Mouse (Mus musculus): Measurements from ENCODE around the gene Steap4. TPM values are rescaled to one million over a fixed set of nuclear protein-coding genes. Genes with fewer than 3 reads are reported as not detected.
"Not testable (repeated sequence)": the region's sequence is repeated elsewhere in the genome, so short reads cannot be mapped to it uniquely, and the experiment has no call there.

Steap4 gene
- polyA plus RNA-seq, 1 experiment from 2014 or later, result 0.31 TPM

DNA sequence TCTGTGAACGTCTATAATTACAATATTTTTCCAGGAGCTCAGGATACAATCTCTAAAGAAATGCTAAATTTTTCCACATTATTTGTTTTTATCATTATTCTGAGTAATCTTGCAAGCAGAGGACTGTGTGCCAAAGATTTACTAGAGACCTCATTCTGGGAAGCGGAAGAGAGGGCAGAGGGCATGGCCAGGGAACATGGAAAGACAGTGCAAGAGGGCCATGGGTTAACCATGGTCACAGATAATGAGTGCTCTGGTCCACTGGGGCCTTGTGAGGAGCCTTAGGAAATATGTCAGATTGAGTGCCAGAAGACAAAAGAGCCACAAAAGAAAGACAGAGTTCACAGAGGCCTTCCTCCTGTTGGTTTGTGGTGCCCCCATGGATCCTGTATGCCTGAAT, 12.0 kb downstream of the Steap4 start:
- 82% methylated on average over 2 of the region's 2 CpGs for WGBS
- Histone ChIP-seq H3K4me3 (ENCODE audit: low read depth, low read length) (no peak overlapping the region), H3K9me3 (ENCODE audit: control insufficient read depth, low read length) (no peaks in the 10 kb centered on the region), H3K9ac (ENCODE audit: low read length) (no peak overlapping the region), H3K27me3 (ENCODE audit: control insufficient read depth, insufficient read depth, low read length) (no peaks in the 10 kb centered on the region), H3K36me3 (ENCODE audit: control insufficient read depth, insufficient read depth, low read length) (no peaks in the 10 kb centered on the region), H3K4me1 (ENCODE audit: control insufficient read depth, insufficient read depth, low read length) (no peaks in the 10 kb centered on the region), H3K27ac (ENCODE audit: low read depth, low read length) (no peak overlapping the region), H3K4me2 (ENCODE audit: low read depth) (no peak overlapping the region)
- DNase-seq (ENCODE audit: low spot score) (no peak), ATAC-seq (ENCODE audit: insufficient read depth, low FRiP score, low TSS enrichment) (no peak)

DNA sequence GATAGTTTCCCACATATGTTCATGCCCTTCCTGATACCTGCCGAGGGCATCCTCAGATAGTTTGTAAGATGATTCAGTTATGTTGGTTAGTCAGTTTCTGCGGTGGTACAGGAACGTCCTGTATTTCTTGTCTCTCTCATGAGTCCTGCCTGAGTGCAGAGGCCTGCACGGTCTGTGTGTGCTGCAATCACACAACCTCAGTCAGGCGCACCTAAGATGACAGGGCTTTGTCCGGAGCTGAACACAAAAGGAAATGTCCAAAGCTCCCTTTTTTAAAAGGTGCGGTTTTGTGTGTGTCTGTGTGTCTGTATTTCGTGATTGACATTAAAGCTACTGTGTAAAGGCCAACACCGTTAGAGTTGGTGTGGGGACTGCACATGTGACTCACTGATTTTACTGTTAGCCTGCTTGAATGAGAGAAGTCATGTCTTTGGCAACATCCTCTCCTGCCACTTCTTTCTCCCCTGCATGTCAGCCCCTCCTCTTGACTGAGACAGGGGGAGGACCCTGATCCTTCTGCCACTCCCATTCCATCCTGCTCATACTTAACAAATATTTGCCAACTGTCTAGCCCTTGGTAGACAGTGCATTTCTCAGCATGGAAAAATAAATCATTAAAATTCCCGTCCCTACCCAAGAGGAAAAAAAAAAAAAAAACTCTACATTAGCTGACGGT, 14.4 kb downstream of the Steap4 start:
- Histone ChIP-seq H3K4me1 (ENCODE audit: control insufficient read depth, insufficient read depth, low read length) (no peaks in the 10 kb centered on the region), H3K9me3 (ENCODE audit: control insufficient read depth, low read length) (no peaks in the 10 kb centered on the region), H3K4me3 (ENCODE audit: low read depth, low read length) (no peak overlapping the region), H3K27me3 (ENCODE audit: control insufficient read depth, insufficient read depth, low read length) (no peaks in the 10 kb centered on the region), H3K9ac (ENCODE audit: low read length) (no peak overlapping the region), H3K4me2 (ENCODE audit: low read depth) (no peak overlapping the region), H3K36me3 (ENCODE audit: control insufficient read depth, insufficient read depth, low read length) (no peaks in the 10 kb centered on the region), H3K27ac (ENCODE audit: low read depth, low read length) (no peak overlapping the region)
- no peak for ATAC-seq (ENCODE audit: insufficient read depth, low FRiP score, low TSS enrichment)
- 88% methylated on average over 11 of the region's 11 CpGs for WGBS
- no peak for DNase-seq (ENCODE audit: low spot score)

DNA sequence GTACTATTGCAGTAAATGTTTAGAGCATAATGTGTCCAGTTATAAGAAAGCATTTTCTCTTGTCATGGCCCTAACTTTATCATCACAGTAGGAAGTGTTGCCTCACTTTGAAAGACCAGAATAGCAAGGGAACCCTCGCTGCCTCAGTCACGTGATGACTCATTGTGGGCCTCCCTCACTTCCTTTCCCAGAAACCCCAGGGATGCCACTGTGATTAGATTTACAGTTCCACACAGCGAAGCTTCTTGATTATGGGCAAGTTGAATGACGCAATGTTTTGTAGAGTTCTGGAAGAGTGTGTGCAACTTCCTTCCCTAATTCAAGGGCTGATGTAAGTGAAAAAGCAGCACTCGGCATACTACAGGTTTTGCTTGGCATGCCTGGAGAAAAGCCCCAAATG, 20.3 kb downstream of the Steap4 start:
- Histone ChIP-seq H3K36me3 (ENCODE audit: control insufficient read depth, insufficient read depth, low read length) (no peaks in the 10 kb centered on the region), H3K9ac (ENCODE audit: low read length) (no peak overlapping the region), H3K4me2 (ENCODE audit: low read depth) (no peak overlapping the region), H3K4me1 (ENCODE audit: control insufficient read depth, insufficient read depth, low read length) (no peaks in the 10 kb centered on the region), H3K27ac (ENCODE audit: low read depth, low read length) (no peak overlapping the region), H3K27me3 (ENCODE audit: control insufficient read depth, insufficient read depth, low read length) (no peaks in the 10 kb centered on the region), H3K9me3 (ENCODE audit: control insufficient read depth, low read length) (no peaks in the 10 kb centered on the region), H3K4me3 (ENCODE audit: low read depth, low read length) (no peak overlapping the region)
- DNase-seq (ENCODE audit: low spot score), result no peak
- WGBS, result 76% methylated on average over 5 of the region's 5 CpGs
- ATAC-seq (ENCODE audit: insufficient read depth, low FRiP score, low TSS enrichment), result no peak

DNA sequence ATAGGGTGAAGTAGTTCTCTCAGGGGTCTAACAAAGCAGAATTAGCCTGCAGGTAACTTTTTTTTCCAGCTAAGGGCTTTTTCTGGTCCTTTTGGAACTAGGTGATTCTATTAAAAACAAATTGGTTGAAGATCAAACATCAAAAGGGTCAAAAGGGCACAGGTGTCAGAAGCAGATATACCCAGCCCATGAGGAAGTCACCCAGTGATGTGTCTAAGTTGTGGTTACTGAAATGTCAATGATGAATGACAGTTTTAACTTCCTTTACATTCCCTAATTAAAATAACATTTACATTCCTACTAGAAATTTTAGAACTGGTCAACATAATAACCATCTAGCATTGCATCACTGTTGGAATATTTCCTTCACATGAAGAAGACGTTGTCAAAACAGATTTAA, 27.7 kb downstream of the Steap4 start:
- Histone ChIP-seq H3K4me3 (ENCODE audit: low read depth, low read length) (no peak overlapping the region), H3K36me3 (ENCODE audit: control insufficient read depth, insufficient read depth, low read length) (no peaks in the 10 kb centered on the region), H3K9me3 (ENCODE audit: control insufficient read depth, low read length) (no peaks in the 10 kb centered on the region), H3K27ac (ENCODE audit: low read depth, low read length) (no peak overlapping the region), H3K9ac (ENCODE audit: low read length) (no peak overlapping the region), H3K27me3 (ENCODE audit: control insufficient read depth, insufficient read depth, low read length) (no peaks in the 10 kb centered on the region), H3K4me2 (ENCODE audit: low read depth) (no peak overlapping the region), H3K4me1 (ENCODE audit: control insufficient read depth, insufficient read depth, low read length) (no peaks in the 10 kb centered on the region)
- WGBS, result 90% methylated on average over 1 of the region's 1 CpGs
- DNase-seq (ENCODE audit: low spot score), result no peak
- ATAC-seq (ENCODE audit: insufficient read depth, low FRiP score, low TSS enrichment), result no peak

DNA sequence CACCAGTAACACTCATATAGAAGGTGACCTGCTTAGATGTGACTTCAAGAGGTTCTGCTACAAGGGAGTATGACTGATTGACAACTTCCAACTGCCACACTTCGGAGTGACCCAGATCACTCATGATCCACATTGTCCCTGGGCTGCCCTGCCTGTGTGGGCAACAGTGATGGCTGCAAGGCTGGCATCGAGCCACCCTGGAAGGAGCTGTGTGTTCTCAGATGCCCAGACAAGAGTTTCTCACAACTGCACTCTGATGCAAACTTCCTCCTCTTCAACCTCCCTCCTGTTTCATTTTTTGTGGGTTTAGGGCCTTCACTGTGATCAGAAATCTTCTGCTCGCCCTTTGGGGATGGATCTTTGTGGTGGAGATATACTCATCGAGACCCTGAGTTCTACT, 28.2 kb downstream of the Steap4 start:
- no peaks in the 10 kb centered on the region for H3K9me3 ChIP-seq (ENCODE audit: control insufficient read depth, low read length)
- no peak for ATAC-seq (ENCODE audit: insufficient read depth, low FRiP score, low TSS enrichment)
- 92% methylated on average over 4 of the region's 4 CpGs for WGBS
- H3K36me3 ChIP-seq (ENCODE audit: control insufficient read depth, insufficient read depth, low read length), result no peaks in the 10 kb centered on the region
- no peak overlapping the region for H3K4me3 ChIP-seq (ENCODE audit: low read depth, low read length)
- no peak overlapping the region for H3K27ac ChIP-seq (ENCODE audit: low read depth, low read length)
- no peaks in the 10 kb centered on the region for H3K27me3 ChIP-seq (ENCODE audit: control insufficient read depth, insufficient read depth, low read length)
- H3K4me2 ChIP-seq (ENCODE audit: low read depth), result no peak overlapping the region
- no peaks in the 10 kb centered on the region for H3K4me1 ChIP-seq (ENCODE audit: control insufficient read depth, insufficient read depth, low read length)
- no peak overlapping the region for H3K9ac ChIP-seq (ENCODE audit: low read length)
- no peak for DNase-seq (ENCODE audit: low spot score)

DNA sequence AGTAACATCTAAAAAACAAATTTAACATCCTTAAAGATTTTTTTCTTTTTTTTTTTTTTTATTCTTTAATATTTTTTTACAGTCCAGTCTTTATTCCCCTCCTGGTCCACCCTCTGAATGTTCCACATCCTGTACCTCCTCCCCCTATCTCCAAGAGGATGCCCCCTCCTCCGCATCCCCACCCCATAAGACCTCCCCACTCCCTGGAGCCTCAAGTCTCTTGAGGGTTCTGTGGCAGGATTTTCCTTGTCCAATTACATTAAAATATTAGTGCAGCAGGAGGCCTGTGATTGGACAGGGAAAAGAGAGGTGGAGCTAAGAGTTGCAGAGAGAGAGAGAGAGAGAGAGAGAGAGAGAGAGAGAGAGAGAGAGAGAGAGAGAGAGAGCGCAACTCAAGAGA, 31.4 kb downstream of the Steap4 start:
- H3K9ac ChIP-seq (ENCODE audit: low read length); H3K4me2 ChIP-seq (ENCODE audit: low read depth); H3K27ac ChIP-seq (ENCODE audit: low read depth, low read length); DNase-seq (ENCODE audit: low spot score); ATAC-seq (ENCODE audit: insufficient read depth, low FRiP score, low TSS enrichment); H3K9me3 ChIP-seq (ENCODE audit: control insufficient read depth, low read length); H3K4me1 ChIP-seq (ENCODE audit: control insufficient read depth, insufficient read depth, low read length); H3K27me3 ChIP-seq (ENCODE audit: control insufficient read depth, insufficient read depth, low read length); H3K36me3 ChIP-seq (ENCODE audit: control insufficient read depth, insufficient read depth, low read length); H3K4me3 ChIP-seq (ENCODE audit: low read depth, low read length): not testable (repeated sequence)
- 88% methylated on average over 2 of the region's 2 CpGs for WGBS

DNA sequence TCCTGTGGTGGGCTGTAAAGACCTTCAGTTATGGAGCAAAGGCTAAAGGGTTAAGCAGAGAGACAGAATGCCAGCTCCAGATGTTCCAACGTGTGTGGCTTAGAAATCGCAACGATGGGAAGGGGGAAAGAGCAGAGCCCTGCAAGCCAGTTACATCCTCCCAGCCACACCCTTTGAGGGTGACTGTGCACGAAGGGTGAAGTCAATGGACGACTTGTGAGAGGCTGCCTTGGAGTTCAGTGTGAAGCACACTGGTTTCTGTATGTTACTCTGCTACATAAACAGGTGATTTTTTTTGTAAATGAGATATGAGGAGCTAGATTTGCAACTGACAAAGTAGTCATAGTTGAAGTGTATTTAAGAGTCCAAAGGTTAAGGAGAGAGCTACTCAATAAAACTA, 33.5 kb downstream of the Steap4 start:
- no peak for ATAC-seq (ENCODE audit: insufficient read depth, low FRiP score, low TSS enrichment)

DNA sequence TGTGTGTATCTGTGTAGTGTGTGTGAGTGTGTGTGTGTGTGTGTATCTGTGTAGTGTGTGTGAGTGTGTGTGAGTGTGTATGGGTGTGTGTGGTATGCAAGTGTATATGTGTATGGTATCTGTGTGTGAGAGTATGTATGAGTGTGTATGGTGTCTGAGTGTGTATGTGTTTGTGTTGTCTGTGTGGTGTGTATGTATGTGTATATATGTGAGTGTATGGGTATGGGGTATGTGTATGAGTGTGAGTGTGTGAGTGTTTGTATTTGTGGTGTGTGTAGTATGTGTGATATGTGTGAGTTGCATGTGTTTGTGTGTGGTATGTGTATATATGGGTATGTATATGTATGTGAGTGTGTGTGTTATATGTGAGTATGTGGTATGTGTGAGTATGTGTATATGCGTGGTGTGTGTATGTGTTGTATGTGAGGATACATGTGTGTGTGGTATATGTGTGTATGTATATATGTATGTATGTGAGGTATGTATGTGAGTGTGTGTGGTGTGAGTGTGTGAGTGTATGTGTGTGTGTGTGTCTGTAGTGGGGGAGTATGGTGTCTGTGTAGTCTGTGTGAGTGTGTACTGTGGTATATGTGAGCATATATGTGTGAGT, 35.1 kb downstream of the Steap4 start:
- Histone ChIP-seq H3K36me3 (ENCODE audit: control insufficient read depth, insufficient read depth, low read length) (no peaks in the 10 kb centered on the region), H3K4me3 (ENCODE audit: low read depth, low read length) (no peak overlapping the region), H3K9me3 (ENCODE audit: control insufficient read depth, low read length) (no peaks in the 10 kb centered on the region), H3K9ac (ENCODE audit: low read length) (no peak overlapping the region), H3K27ac (ENCODE audit: low read depth, low read length) (no peak overlapping the region), H3K4me1 (ENCODE audit: control insufficient read depth, insufficient read depth, low read length) (no peaks in the 10 kb centered on the region), H3K27me3 (ENCODE audit: control insufficient read depth, insufficient read depth, low read length) (no peaks in the 10 kb centered on the region), H3K4me2 (ENCODE audit: low read depth) (no peak overlapping the region)
- peak; percentile 36; the same call in 1 of the 2 replicates for ATAC-seq (ENCODE audit: insufficient read depth, low FRiP score, low TSS enrichment)
- no peak for DNase-seq (ENCODE audit: low spot score)
- 97% methylated on average over 1 of the region's 1 CpGs for WGBS

More for the DNA sequence above, 33.5 kb downstream of the Steap4 start:
- no peak for DNase-seq (ENCODE audit: low spot score)
- WGBS, result 53% methylated on average over 5 of the region's 5 CpGs
- Histone ChIP-seq H3K4me2 (ENCODE audit: low read depth) (no peak overlapping the region), H3K27me3 (ENCODE audit: control insufficient read depth, insufficient read depth, low read length) (no peaks in the 10 kb centered on the region), H3K4me1 (ENCODE audit: control insufficient read depth, insufficient read depth, low read length) (no peaks in the 10 kb centered on the region), H3K9me3 (ENCODE audit: control insufficient read depth, low read length) (no peaks in the 10 kb centered on the region), H3K9ac (ENCODE audit: low read length) (no peak overlapping the region), H3K4me3 (ENCODE audit: low read depth, low read length) (no peak overlapping the region), H3K36me3 (ENCODE audit: control insufficient read depth, insufficient read depth, low read length) (no peaks in the 10 kb centered on the region), H3K27ac (ENCODE audit: low read depth, low read length) (no peak overlapping the region)

DNA sequence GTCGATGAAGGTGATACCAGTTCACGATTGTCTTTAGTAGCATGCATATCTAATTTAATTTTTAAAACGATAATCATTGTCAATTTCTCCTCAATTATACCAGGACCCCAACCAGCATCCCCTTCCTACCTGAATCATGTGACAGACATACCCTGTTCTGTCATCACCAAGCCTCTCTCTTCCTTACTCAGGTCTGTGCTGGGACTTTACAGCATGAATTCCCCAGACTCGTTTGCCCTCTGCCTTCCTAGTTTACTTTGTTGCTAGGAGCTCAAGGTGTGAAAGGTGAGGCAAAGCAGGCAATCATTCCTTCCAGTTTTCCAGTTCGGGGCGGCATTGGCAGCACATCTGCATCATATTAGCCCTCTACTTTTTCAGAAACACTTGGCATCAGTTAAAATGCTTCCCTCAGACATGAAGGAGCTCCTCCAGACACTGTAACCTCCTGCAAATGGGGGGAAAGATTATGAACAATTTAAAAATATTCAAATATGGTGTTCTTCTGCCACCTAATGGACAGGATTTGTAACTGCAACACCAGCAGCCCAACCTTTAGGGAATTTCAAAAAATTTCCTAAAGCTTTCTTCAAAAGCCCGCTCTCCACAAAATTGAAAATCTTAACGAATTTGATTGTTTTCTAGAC, 36.3 kb downstream of the Steap4 start:
- H3K4me2 ChIP-seq (ENCODE audit: low read depth), result no peak overlapping the region
- no peak overlapping the region for H3K4me3 ChIP-seq (ENCODE audit: low read depth, low read length)
- H3K9ac ChIP-seq (ENCODE audit: low read length), result no peak overlapping the region
- H3K36me3 ChIP-seq (ENCODE audit: control insufficient read depth, insufficient read depth, low read length), result no peaks in the 10 kb centered on the region
- DNase-seq (ENCODE audit: low spot score), result peak; percentile 23
- no peaks in the 10 kb centered on the region for H3K4me1 ChIP-seq (ENCODE audit: control insufficient read depth, insufficient read depth, low read length)
- H3K27me3 ChIP-seq (ENCODE audit: control insufficient read depth, insufficient read depth, low read length), result no peaks in the 10 kb centered on the region
- no peaks in the 10 kb centered on the region for H3K9me3 ChIP-seq (ENCODE audit: control insufficient read depth, low read length)
- no peak overlapping the region for H3K27ac ChIP-seq (ENCODE audit: low read depth, low read length)
- 58% methylated on average over 8 of the region's 8 CpGs for WGBS
- ATAC-seq (ENCODE audit: insufficient read depth, low FRiP score, low TSS enrichment), result peak; percentile 60

Data from neural tube, embryonic 11.5 days (tissue).